Mouse (Mus musculus) splenic B cell, adult 2 months (primary cell): ENCODE data around the gene Sidt2.

Source experiments
- DNase-seq: peaks from one replicate; pipeline ENCODE4 v3.0.0-alpha.2; 2011; ENCODE audit warnings: low read depth, low spot score
- H3K27me3 ChIP-seq: 2 replicates; pipeline ENCODE4 v1.6.1; 2012; ENCODE audit warnings: mild to moderate bottlenecking, low read length, moderate library complexity, mixed read lengths; ENCODE audit not compliant: control insufficient read depth, poor library complexity, insufficient read depth, severe bottlenecking
- H3K36me3 ChIP-seq: 2 replicates; pipeline ENCODE4 v1.6.1; 2012; ENCODE audit warnings: mild to moderate bottlenecking, low read length, moderate library complexity, mixed read lengths; ENCODE audit not compliant: control insufficient read depth, poor library complexity, insufficient read depth, severe bottlenecking

Sidt2 gene

DNA sequence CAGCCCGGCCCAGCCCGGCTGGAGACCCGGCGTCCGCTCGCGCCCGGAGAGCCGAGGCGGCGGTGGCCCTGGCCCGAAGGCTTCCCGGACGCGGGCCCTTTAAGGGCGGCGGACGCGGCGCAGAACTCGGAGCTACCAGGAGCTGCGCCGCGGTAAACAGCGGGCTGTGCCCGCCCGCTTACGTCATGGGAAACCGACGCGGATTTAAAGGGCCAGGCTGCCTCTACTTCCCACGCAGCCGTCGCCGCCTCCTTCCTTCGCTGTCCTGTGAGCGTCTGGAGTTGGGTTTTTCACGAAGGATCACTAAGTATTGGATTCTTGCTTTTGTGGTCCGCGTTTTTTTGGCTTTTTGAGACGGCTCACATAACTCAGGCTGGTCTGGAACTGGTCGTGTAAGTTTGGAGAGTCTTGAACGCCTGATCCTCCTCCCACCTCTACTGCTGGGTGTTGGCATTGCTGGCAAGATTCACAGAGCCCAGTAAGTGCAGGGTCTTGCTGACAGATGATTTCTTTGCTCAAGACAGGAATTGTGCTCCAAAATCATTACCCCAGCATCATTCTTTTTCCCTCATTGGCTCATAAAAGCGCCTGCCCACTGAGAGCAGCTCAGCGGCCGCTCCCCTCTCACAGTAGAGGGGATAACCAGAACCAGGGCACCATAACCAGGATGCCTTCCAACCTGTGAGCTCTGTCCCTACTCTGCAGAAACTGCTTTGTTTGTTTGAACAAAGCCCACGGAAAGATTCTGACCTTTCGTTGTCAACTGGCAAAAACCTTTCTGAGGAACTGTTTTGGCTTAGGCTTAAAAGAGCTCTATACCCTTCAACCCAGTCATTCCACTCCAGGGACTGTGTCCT lies at the start of gene Sidt2:
TSS of gene Sidt2 (minus strand) at position 152 of the 857 bp plus-strand sequence.
- DNase-seq, result peak; percentile 90

DNA sequence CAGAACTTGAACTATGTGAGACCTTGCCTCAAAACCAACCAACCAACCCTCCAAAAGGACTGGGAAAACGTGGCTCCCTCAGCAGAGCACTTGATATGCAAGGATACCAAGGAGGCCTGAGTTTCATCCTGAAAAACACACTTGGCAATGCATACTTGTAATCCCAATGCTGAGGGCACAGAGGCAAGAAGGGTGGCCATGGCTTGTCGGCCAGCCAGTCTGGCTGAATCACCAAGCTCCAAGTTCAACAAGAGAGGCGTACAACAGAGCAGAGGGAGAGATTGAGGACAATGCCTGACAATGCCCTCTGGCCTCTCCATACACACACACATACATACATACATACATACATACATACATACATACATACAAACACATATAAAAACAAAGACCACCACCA lies 49.5 kb upstream of the Sidt2 start:
- no peak for DNase-seq
- Histone ChIP-seq H3K27me3 (no peaks in the 10 kb centered on the region), H3K36me3 (no peaks in the 10 kb centered on the region)

More for the DNA sequence above, at the start of gene Sidt2:
- H3K27me3 ChIP-seq, result no peaks in the 10 kb centered on the region
- H3K36me3 ChIP-seq, result peaks cover 4% of the 10 kb centered on the region; the same call in 1 of the 2 replicates

DNA sequence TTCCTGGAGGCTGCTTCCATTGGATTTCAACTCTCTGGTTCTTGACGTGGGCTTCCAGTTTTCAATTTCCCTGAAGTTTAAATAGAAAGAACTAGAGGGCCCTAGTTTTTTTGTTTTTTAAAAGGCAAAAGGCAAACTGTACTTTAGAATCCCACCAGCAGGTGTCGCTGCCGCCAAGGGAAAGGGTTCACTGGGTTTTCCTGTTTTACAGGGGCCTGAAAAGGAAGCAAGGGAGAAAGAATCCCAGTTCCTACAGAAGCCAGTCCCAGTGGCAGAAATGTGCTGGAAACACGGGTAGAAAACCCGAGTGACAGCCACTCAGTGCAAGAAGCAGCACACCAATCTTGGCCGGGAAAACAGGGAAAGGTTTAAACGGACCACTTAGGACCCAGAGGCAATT lies 48.7 kb upstream of the Sidt2 start:
- Histone ChIP-seq H3K36me3 (no peaks in the 10 kb centered on the region), H3K27me3 (no peaks in the 10 kb centered on the region)
- peak; percentile 70 for DNase-seq

DNA sequence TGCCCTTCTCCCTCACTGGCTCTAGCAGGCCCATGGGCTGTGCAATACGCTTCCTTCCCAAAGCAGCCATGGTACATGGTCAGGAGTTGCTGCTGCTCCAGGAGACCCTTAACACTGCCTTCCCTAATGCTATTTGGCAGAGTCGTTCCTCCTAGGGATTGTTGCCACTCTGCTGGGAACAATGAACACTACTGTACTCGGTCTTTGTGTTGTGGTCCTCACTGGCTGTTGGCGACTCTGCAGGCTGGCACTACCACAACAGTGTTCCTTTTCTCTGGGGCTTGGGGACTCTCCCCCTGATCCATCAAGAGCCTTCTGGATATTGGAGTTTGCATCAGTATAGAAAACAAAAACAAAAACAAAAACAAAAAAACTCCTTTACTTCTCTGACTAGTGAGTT lies 44.0 kb upstream of the Sidt2 start:
- DNase-seq, result no peak
- H3K27me3 ChIP-seq, result no peaks in the 10 kb centered on the region
- H3K36me3 ChIP-seq, result no peaks in the 10 kb centered on the region

DNA sequence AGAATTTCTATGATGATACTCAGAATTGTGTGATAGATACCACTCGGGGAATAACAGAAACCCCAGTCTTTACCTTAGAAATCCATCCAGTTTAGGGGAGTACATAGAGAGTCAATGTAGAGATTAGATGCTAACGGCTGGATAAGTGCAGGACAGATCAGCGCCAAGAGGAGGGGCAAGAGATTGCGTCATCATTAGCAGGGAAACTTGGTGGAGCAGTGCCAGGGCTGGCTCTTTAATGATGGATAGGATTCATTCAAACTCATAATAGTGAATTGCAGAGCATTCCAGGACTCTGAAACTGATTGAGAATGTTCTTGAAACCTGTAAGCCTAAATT lies 30.1 kb upstream of the Sidt2 start:
- peak; percentile 19 for DNase-seq
- H3K36me3 ChIP-seq, result no peaks in the 10 kb centered on the region
- H3K27me3 ChIP-seq, result no peaks in the 10 kb centered on the region

DNA sequence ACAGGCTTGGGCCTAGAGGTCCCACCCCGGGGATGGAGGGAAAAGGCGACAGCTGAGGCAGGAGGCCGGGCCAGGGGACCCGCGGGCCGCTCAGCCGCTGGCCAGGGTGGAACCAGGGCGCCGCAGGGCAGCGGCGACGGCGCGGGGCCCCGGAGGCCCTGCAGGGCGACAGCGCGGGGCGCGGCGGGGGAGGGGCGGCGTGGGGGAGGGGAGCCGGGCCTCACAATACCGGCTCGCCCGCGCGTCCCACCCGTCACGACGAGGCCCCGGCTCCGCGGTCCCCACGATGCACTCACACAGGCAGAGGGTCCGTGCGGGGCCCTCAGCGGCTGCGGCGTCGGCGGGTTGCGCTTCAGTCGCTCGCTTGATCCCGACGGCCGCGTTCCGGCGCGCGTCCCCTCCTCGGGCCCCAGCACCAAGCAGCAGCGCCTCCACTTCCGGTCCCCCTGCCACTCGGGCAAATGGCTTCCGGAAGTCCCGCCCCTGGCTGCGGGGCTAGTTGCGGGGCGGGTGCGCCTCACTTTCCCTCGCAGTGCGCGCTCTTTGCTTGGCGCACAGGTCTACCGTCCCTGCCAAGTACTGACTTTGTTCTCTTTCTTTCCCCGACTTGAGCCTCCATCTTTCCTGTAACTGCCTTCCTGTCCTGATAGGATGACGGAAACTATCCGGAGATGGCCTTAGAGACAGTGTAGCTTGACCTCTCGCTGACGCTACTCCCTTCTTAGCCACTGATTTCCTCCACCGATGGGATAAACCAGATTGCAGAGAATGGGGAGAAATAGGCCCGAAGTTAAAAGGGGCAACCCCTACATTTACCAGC lies 29.6 kb upstream of the Sidt2 start:
- Histone ChIP-seq H3K36me3 (no peaks in the 10 kb centered on the region), H3K27me3 (no peaks in the 10 kb centered on the region)
- DNase-seq, result peak; percentile 88

GRCm38 (mm10) chr9:45983676-45984408 lies 28.8 kb upstream of the Sidt2 start:
- Histone ChIP-seq H3K36me3 (no peaks in the 10 kb centered on the region), H3K27me3 (no peaks in the 10 kb centered on the region)
- peak; percentile 24 for DNase-seq

DNA sequence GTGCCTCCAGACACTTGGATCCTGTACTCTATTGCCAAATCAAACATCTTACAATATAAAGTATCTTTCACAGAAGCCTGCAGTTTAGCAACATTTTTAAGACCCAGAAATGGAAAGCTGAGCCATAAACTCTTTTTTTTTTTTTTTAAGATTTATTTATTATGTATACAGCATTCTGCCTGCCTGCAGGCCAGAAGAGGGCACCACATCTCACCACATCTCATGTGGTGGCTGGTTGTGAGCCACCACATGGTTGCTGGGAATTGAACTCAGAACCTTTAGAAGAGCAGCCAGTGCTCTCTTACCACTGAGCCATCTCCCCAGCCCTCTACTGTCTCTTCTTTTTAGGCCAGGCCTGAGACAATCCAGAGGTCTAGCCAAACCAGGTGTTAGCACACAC lies 26.3 kb upstream of the Sidt2 start:
- no peaks in the 10 kb centered on the region for H3K36me3 ChIP-seq
- peak; percentile 61 for DNase-seq
- H3K27me3 ChIP-seq, result no peaks in the 10 kb centered on the region

DNA sequence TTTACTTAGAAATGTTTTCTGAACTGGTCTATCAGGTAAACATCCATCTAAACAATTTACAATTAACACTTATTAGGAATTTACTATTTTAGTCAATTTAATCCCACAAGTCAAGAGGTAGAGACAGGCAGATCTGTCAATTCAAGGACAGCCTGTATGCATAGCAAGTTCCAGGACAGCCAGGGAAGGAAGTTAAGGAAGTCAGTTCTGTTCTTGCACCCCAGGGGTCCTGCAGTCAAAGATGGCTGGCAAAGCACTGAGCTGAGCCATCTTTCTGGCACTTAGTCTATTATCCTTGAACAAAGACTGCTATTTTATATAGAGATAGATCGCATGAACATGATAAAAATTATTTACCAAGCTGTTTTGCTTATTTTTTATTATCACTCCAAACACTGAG lies 25.6 kb upstream of the Sidt2 start:
- Histone ChIP-seq H3K36me3 (0 out of 2 replicates have a peak, but pooled peaks cover 3% of the 10 kb centered on the region), H3K27me3 (no peaks in the 10 kb centered on the region)
- DNase-seq, result no peak

- Histone ChIP-seq H3K27me3 (no peaks in the 10 kb centered on the region), H3K36me3 (peaks cover 3% of the 10 kb centered on the region; the same call in 1 of the 2 replicates)
- no peak for DNase-seq
These were observed 24.7 kb upstream of the Sidt2 start for GRCm38 (mm10) chr9:45979778-45980177.

DNA sequence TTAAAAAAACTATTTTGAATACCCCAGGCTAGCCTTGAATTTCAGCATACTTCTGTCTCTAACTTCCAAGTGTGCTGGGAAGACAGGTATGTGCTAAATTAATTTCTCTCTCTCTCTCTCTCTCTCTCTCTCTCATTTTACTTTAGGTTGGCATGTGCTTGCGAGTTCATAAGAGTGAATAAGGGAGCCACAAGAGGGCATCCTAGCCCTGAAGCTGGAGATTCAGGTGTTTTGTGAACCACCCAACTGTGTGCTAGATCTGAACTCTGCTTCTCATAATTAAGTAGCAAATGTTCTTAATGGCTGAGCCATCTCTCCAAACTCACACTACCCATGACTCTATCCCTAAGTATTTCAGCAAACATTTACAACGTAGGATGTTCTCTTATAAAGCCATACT lies 21.8 kb upstream of the Sidt2 start:
- Histone ChIP-seq H3K27me3 (no peaks in the 10 kb centered on the region), H3K36me3 (peaks cover 8% of the 10 kb centered on the region; the same call in 1 of the 2 replicates)
- peak; percentile 62 for DNase-seq

DNA sequence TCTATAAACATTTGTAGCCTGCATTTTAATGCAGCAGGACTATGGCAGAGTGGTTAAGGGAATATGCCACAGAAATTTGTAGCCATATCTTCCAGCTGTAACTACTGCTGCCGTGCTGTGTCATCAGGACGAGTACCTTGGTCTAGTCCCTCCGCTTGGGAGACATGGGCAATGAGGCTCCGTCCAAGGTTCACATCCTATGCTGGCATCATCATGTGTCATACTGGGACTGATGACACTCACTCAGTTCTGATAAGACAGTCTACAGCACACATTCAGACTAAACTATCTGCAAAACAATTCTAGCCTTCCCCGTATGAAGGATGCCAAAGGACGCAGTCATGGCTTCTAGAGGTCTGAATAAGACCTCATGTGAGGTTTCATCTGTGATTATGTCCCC lies 8.5 kb upstream of the Sidt2 start:
- H3K27me3 ChIP-seq, result no peaks in the 10 kb centered on the region
- H3K36me3 ChIP-seq, result no peaks in the 10 kb centered on the region; the same call in 1 of the 2 replicates

DNA sequence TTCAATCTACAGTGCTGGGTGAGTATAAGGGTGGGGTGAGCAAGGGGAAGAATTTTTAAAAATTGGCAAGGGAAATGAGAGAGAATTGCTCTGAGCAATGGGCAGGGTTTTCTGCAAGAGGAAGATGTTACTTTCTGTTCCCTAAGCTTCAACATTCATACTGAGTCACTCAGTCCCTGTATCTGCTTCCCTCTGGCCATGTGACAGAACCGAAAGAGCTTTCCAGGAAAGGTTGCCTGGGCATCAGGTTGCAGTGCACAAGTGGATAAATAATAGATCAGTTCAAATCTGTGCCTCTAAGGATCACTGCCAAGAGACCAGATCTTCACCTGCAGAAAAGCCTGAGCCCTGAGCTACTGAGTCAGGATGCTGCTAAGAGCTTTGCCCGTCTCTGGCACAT lies 6.8 kb upstream of the Sidt2 start:
- Histone ChIP-seq H3K27me3 (no peaks in the 10 kb centered on the region), H3K36me3 (no peaks in the 10 kb centered on the region; the same call in 1 of the 2 replicates)
- DNase-seq, result peak; percentile 54

More for the DNA sequence above, 8.5 kb upstream of the Sidt2 start:
- DNase-seq, result no peak

DNA sequence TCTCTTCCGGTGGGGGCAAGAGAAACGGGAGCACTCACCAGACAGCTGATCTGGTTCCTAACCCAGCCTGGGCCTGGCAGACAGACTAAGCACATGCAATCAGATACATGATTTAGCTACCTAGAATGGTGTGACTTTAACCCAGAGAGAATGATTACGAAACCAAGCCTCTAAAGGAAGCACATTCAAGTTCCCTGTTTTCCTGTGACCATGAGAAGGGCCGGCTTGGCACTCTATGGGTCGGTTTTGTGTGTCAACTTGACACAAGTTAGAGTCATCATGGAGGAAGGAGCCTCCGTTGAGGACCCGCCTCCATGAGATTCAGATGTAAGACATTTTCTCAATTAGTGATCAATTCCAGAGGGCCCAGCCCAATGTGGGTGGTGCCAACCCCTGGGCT lies 4.6 kb upstream of the Sidt2 start:
- DNase-seq, result no peak
- H3K27me3 ChIP-seq, result no peaks in the 10 kb centered on the region
- no peaks in the 10 kb centered on the region for H3K36me3 ChIP-seq
